Mouse (Mus musculus): ENCODE data around the gene Med13l. TPM values are rescaled to one million over a fixed set of nuclear protein-coding genes. Genes with fewer than 3 reads are reported as not detected.
A peak's percentile ranks its signal among the peaks of the same experiment; 100 is the strongest.

The Med13l gene
- polyA plus RNA-seq, 1 experiment from 2014 or later = 14.9 TPM

- peaks cover 34% of the 10 kb centered on the region for H3K4me1 ChIP-seq (replicated peaks; ENCODE audit: control insufficient read depth, insufficient read depth, low read length)
- H3K9ac ChIP-seq (ENCODE audit: low read length) = no peak overlapping the region
- ATAC-seq (replicated peaks; ENCODE audit: low FRiP score, low TSS enrichment, low read depth) (0 out of 2 replicates have a peak, but pooled peaks have one; percentile 53), DNase-seq (ENCODE audit: low spot score) (no peak)
- H3K27me3 ChIP-seq (replicated peaks; ENCODE audit: control insufficient read depth, insufficient read depth, low read length) = no peaks in the 10 kb centered on the region
- H3K4me2 ChIP-seq (ENCODE audit: low read length) = no peak overlapping the region
- H3K36me3 ChIP-seq (ENCODE audit: control insufficient read depth, insufficient read depth, low read length) = no peaks in the 10 kb centered on the region
- no peak overlapping the region for H3K27ac ChIP-seq (ENCODE audit: low read depth)
- WGBS = 32% methylated on average over 3 of the region's 3 CpGs
- no peaks in the 10 kb centered on the region for H3K9me3 ChIP-seq (ENCODE audit: control insufficient read depth, low read length)
- no peak overlapping the region for H3K4me3 ChIP-seq (ENCODE audit: low read depth, low read length)
Observed at GRCm38 (mm10) chr5:118574236-118574635, 13.8 kb downstream of the Med13l start.

- 77% methylated on average over 7 of the region's 7 CpGs for WGBS
- Histone ChIP-seq H3K27me3 (replicated peaks; ENCODE audit: control insufficient read depth, insufficient read depth, low read length) (no peaks in the 10 kb centered on the region), H3K9me3 (ENCODE audit: control insufficient read depth, low read length) (no peaks in the 10 kb centered on the region), H3K9ac (ENCODE audit: low read length) (no peak overlapping the region), H3K4me3 (ENCODE audit: low read depth, low read length) (no peak overlapping the region), H3K4me2 (ENCODE audit: low read length) (no peak overlapping the region), H3K4me1 (replicated peaks; ENCODE audit: control insufficient read depth, insufficient read depth, low read length) (peaks cover 29% of the 10 kb centered on the region), H3K27ac (ENCODE audit: low read depth) (no peak overlapping the region), H3K36me3 (ENCODE audit: control insufficient read depth, insufficient read depth, low read length) (no peaks in the 10 kb centered on the region)
- ATAC-seq (replicated peaks; ENCODE audit: low FRiP score, low TSS enrichment, low read depth) = no peak
- DNase-seq (ENCODE audit: low spot score) = no peak
Observed at GRCm38 (mm10) chr5:118574997-118575396, 14.5 kb downstream of the Med13l start.

- no peaks in the 10 kb centered on the region for H3K36me3 ChIP-seq (ENCODE audit: control insufficient read depth, insufficient read depth, low read length)
- no peak overlapping the region for H3K4me3 ChIP-seq (ENCODE audit: low read depth, low read length)
- H3K9ac ChIP-seq (ENCODE audit: low read length) = no peak overlapping the region
- WGBS = 85% methylated on average over 6 of the region's 6 CpGs
- DNase-seq (ENCODE audit: low spot score) = no peak
- no peaks in the 10 kb centered on the region for H3K27me3 ChIP-seq (replicated peaks; ENCODE audit: control insufficient read depth, insufficient read depth, low read length)
- H3K9me3 ChIP-seq (ENCODE audit: control insufficient read depth, low read length) = no peaks in the 10 kb centered on the region
- H3K4me1 ChIP-seq (replicated peaks; ENCODE audit: control insufficient read depth, insufficient read depth, low read length) = peaks cover 24% of the 10 kb centered on the region
- H3K27ac ChIP-seq (ENCODE audit: low read depth) = no peak overlapping the region
- no peak overlapping the region for H3K4me2 ChIP-seq (ENCODE audit: low read length)
- no peak for ATAC-seq (replicated peaks; ENCODE audit: low FRiP score, low TSS enrichment, low read depth)
Observed at GRCm38 (mm10) chr5:118575909-118576308, 15.4 kb downstream of the Med13l start.

GRCm38 (mm10) chr5:118576731-118577130 is 16.3 kb downstream of the Med13l start:
- Histone ChIP-seq H3K4me1 (replicated peaks; ENCODE audit: control insufficient read depth, insufficient read depth, low read length) (peaks cover 24% of the 10 kb centered on the region), H3K4me3 (ENCODE audit: low read depth, low read length) (no peak overlapping the region), H3K27me3 (replicated peaks; ENCODE audit: control insufficient read depth, insufficient read depth, low read length) (no peaks in the 10 kb centered on the region), H3K9ac (ENCODE audit: low read length) (no peak overlapping the region), H3K9me3 (ENCODE audit: control insufficient read depth, low read length) (no peaks in the 10 kb centered on the region), H3K27ac (ENCODE audit: low read depth) (no peak overlapping the region), H3K4me2 (ENCODE audit: low read length) (no peak overlapping the region), H3K36me3 (ENCODE audit: control insufficient read depth, insufficient read depth, low read length) (no peaks in the 10 kb centered on the region)
- WGBS = 64% methylated on average over 3 of the region's 3 CpGs
- ATAC-seq (replicated peaks; ENCODE audit: low FRiP score, low TSS enrichment, low read depth) = no peak
- DNase-seq (ENCODE audit: low spot score) = no peak

GRCm38 (mm10) chr5:118585355-118585754 is 24.9 kb downstream of the Med13l start:
- DNase-seq (ENCODE audit: low spot score) (no peak), ATAC-seq (replicated peaks; ENCODE audit: low FRiP score, low TSS enrichment, low read depth) (no peak)
- 68% methylated on average over 4 of the region's 4 CpGs for WGBS
- Histone ChIP-seq H3K9me3 (ENCODE audit: control insufficient read depth, low read length) (no peaks in the 10 kb centered on the region), H3K36me3 (ENCODE audit: control insufficient read depth, insufficient read depth, low read length) (no peaks in the 10 kb centered on the region), H3K4me2 (ENCODE audit: low read length) (no peak overlapping the region), H3K4me3 (ENCODE audit: low read depth, low read length) (no peak overlapping the region), H3K4me1 (replicated peaks; ENCODE audit: control insufficient read depth, insufficient read depth, low read length) (peaks cover 36% of the 10 kb centered on the region), H3K27ac (ENCODE audit: low read depth) (no peak overlapping the region), H3K9ac (ENCODE audit: low read length) (no peak overlapping the region), H3K27me3 (replicated peaks; ENCODE audit: control insufficient read depth, insufficient read depth, low read length) (no peaks in the 10 kb centered on the region)

- Histone ChIP-seq H3K36me3 (ENCODE audit: control insufficient read depth, insufficient read depth, low read length) (no peaks in the 10 kb centered on the region), H3K9ac (ENCODE audit: low read length) (no peak overlapping the region), H3K27me3 (replicated peaks; ENCODE audit: control insufficient read depth, insufficient read depth, low read length) (no peaks in the 10 kb centered on the region), H3K9me3 (ENCODE audit: control insufficient read depth, low read length) (no peaks in the 10 kb centered on the region), H3K4me3 (ENCODE audit: low read depth, low read length) (no peak overlapping the region), H3K27ac (ENCODE audit: low read depth) (no peak overlapping the region), H3K4me1 (replicated peaks; ENCODE audit: control insufficient read depth, insufficient read depth, low read length) (peaks cover 48% of the 10 kb centered on the region), H3K4me2 (ENCODE audit: low read length) (no peak overlapping the region)
- DNase-seq (ENCODE audit: low spot score) (no peak), ATAC-seq (replicated peaks; ENCODE audit: low FRiP score, low TSS enrichment, low read depth) (no peak)
- 32% methylated on average over 6 of the region's 6 CpGs for WGBS
Observed at GRCm38 (mm10) chr5:118586560-118586959, 26.1 kb downstream of the Med13l start.

GRCm38 (mm10) chr5:118588381-118588925 is 28.0 kb downstream of the Med13l start:
- no peaks in the 10 kb centered on the region for H3K9me3 ChIP-seq (ENCODE audit: control insufficient read depth, low read length)
- no peak overlapping the region for H3K9ac ChIP-seq (ENCODE audit: low read length)
- no peak overlapping the region for H3K4me3 ChIP-seq (ENCODE audit: low read depth, low read length)
- DNase-seq (ENCODE audit: low spot score) (no peak), ATAC-seq (replicated peaks; ENCODE audit: low FRiP score, low TSS enrichment, low read depth) (no peak)
- H3K36me3 ChIP-seq (ENCODE audit: control insufficient read depth, insufficient read depth, low read length) = no peaks in the 10 kb centered on the region
- H3K27me3 ChIP-seq (replicated peaks; ENCODE audit: control insufficient read depth, insufficient read depth, low read length) = no peaks in the 10 kb centered on the region
- H3K4me2 ChIP-seq (ENCODE audit: low read length) = no peak overlapping the region
- H3K27ac ChIP-seq (ENCODE audit: low read depth) = no peak overlapping the region
- 58% methylated on average over 6 of the region's 6 CpGs for WGBS
- peaks cover 56% of the 10 kb centered on the region for H3K4me1 ChIP-seq (replicated peaks; ENCODE audit: control insufficient read depth, insufficient read depth, low read length)

GRCm38 (mm10) chr5:118589186-118589892 is 28.9 kb downstream of the Med13l start:
- H3K4me1 ChIP-seq (replicated peaks; ENCODE audit: control insufficient read depth, insufficient read depth, low read length) = peaks cover 53% of the 10 kb centered on the region
- 65% methylated on average over 11 of the region's 11 CpGs for WGBS
- H3K9ac ChIP-seq (ENCODE audit: low read length) = no peak overlapping the region
- no peaks in the 10 kb centered on the region for H3K9me3 ChIP-seq (ENCODE audit: control insufficient read depth, low read length)
- H3K27me3 ChIP-seq (replicated peaks; ENCODE audit: control insufficient read depth, insufficient read depth, low read length) = no peaks in the 10 kb centered on the region
- H3K36me3 ChIP-seq (ENCODE audit: control insufficient read depth, insufficient read depth, low read length) = no peaks in the 10 kb centered on the region
- no peak overlapping the region for H3K4me2 ChIP-seq (ENCODE audit: low read length)
- DNase-seq (ENCODE audit: low spot score) (no peak), ATAC-seq (replicated peaks; ENCODE audit: low FRiP score, low TSS enrichment, low read depth) (no peak)
- H3K27ac ChIP-seq (ENCODE audit: low read depth) = no peak overlapping the region
- H3K4me3 ChIP-seq (ENCODE audit: low read depth, low read length) = no peak overlapping the region

GRCm38 (mm10) chr5:118590868-118591267 is 30.4 kb downstream of the Med13l start:
- Histone ChIP-seq H3K4me2 (ENCODE audit: low read length) (no peak overlapping the region), H3K9me3 (ENCODE audit: control insufficient read depth, low read length) (no peaks in the 10 kb centered on the region), H3K4me3 (ENCODE audit: low read depth, low read length) (no peak overlapping the region), H3K9ac (ENCODE audit: low read length) (no peak overlapping the region), H3K27me3 (replicated peaks; ENCODE audit: control insufficient read depth, insufficient read depth, low read length) (no peaks in the 10 kb centered on the region), H3K36me3 (ENCODE audit: control insufficient read depth, insufficient read depth, low read length) (no peaks in the 10 kb centered on the region), H3K27ac (ENCODE audit: low read depth) (no peak overlapping the region), H3K4me1 (replicated peaks; ENCODE audit: control insufficient read depth, insufficient read depth, low read length) (peaks cover 55% of the 10 kb centered on the region)
- no peak for DNase-seq (ENCODE audit: low spot score)
- ATAC-seq (replicated peaks; ENCODE audit: low FRiP score, low TSS enrichment, low read depth) = no peak
- 38% methylated on average over 6 of the region's 6 CpGs for WGBS
